Mouse (Mus musculus): ENCODE results near the gene Tmem125.

DNA sequence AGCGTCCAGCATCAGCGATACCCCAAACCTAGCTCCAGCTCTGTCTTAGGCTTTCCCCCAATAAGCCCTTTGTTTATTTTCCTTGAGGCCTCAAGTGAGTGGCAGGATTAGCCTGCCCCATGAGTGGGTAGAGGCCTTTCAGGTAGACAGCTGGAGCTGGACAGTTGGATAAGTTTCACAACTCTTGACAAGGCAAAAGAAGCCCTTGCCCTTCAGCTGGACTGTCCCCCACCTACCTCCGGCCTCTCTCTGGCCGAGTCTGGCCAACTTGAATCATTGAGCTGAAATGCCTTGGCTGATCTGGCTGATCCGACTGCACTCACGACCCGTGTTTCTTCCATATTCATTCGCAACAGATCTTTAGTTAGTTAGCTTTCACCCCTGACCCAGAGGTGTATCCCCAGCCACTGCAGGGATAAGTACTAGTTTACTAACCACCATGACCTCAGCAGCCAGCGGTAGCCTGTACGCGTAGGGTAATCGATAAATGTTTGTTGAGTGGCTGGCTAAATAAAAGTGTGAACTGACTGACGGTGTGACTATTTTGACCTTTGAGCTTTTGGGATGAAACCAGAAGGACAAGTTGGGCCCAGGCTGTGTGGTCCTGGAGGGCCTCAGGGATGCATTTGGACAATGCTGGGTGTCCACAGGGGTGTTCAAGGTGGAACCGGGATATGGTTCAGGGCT is 740 bp upstream of the Tmem125 start:
- TF ChIP-seq CTCF (IDR thresholded peaks at IDR 0.05; ENCODE audit: insufficient read depth, low read depth, low read length) (no peak), POLR2A (IDR thresholded peaks at IDR 0.05; ENCODE audit: insufficient read depth, low read depth, low read length) (no peak)
